Mouse (Mus musculus) lung, postnatal 0 days (tissue): ENCODE data around the gene Ap5b1. TPM values are rescaled to one million over a fixed set of nuclear protein-coding genes. Genes with fewer than 3 reads are reported as not detected.
A peak's percentile ranks its signal among the peaks of the same experiment; 100 is the strongest.

Experiments used
- ATAC-seq: fragments of 200-750 bp; cut with Nextera tagmentation; 2 replicates; pipeline ENCODE4 v1.8.0; 2017; ENCODE audit warnings: moderate library complexity
- DNase-seq: peaks from one replicate; pipeline ENCODE4 v3.0.0-alpha.2; 2016; ENCODE audit warnings: low spot score
- H3K27ac ChIP-seq: fragments of 300-500 bp; sonication (generic); 2 replicates; pipeline ENCODE4 v1.5.1; 2014; ENCODE audit warnings: antibody characterized with exemption, mild to moderate bottlenecking, low read length, mixed read lengths
- H3K27me3 ChIP-seq: fragments of 300-500 bp; sonication (generic); replicated peaks from 2 replicates; pipeline ENCODE4 v1.6.1; 2014; ENCODE audit warnings: low read length, mixed read lengths; ENCODE audit not compliant: insufficient read depth
- H3K36me3 ChIP-seq: fragments of 300-500 bp; sonication (generic); 2 replicates; pipeline ENCODE4 v1.6.1; 2014; ENCODE audit warnings: low read length, mixed read lengths; ENCODE audit not compliant: insufficient read depth
- H3K4me1 ChIP-seq: fragments of 300-500 bp; sonication (generic); 2 replicates; pipeline ENCODE4 v1.6.1; 2014; ENCODE audit warnings: antibody characterized with exemption, low read depth, low read length, mixed read lengths; ENCODE audit not compliant: insufficient read depth
- H3K4me2 ChIP-seq: fragments of 300-500 bp; sonication (generic); replicated peaks from 2 replicates; pipeline ENCODE4 v1.6.1; 2014; ENCODE audit warnings: low read depth, mild to moderate bottlenecking, low read length, moderate library complexity, mixed read lengths
- H3K4me3 ChIP-seq: fragments of 300-500 bp; sonication (generic); 2 replicates; pipeline ENCODE4 v1.5.1; 2014; ENCODE audit warnings: low read depth, low read length
- H3K9ac ChIP-seq: fragments of 300-500 bp; sonication (generic); replicated peaks from 2 replicates; pipeline ENCODE4 v1.6.1; 2014; ENCODE audit warnings: low read depth, mild to moderate bottlenecking
- H3K9me3 ChIP-seq: fragments of 300-500 bp; sonication (generic); 2 replicates; pipeline ENCODE4 v1.6.1; 2016; ENCODE audit warnings: low read length, mixed read lengths
- CTCF ChIP-seq: IDR thresholded peaks from 2 replicates; pipeline ENCODE4 v1.5.1; 2016; ENCODE audit warnings: antibody characterized with exemption, mild to moderate bottlenecking
- EP300 ChIP-seq: IDR thresholded peaks from 2 replicates; pipeline ENCODE4 v1.6.1; 2016; ENCODE audit warnings: antibody characterized with exemption, mild to moderate bottlenecking, control low read depth
- WGBS: fragments of 180-500 bp; shearing (Covaris S2); extraction: QIAGEN DNeasy Blood & Tissue Kit; methylation state at CpG from one replicate; pipeline ENCODE4 v1.1.7; 2014; 5-methylcytosine and 5-hydroxymethylcytosine counted together
- polyA plus RNA-seq: library from polyadenylated mRNA; unstranded; fragments of >200 nt; fragmentation: Nextera tagmentation; extraction: Ambion mirVana; gene quantifications from 2 replicates; pipeline ENCODE4 v1.2.1, GENCODE M21; 2015

Ap5b1 gene
- polyA plus RNA-seq, 1 experiment from 2014 or later, result 4.3 TPM

GRCm38 (mm10) chr19:5612762-5613411 lies 45.1 kb downstream of the Ap5b1 start:
- no peak for ATAC-seq
- Histone ChIP-seq H3K4me1 (peaks cover 15% of the 10 kb centered on the region; the same call in 1 of the 2 replicates), H3K4me2 (no peak overlapping the region), H3K27ac (no peak overlapping the region), H3K27me3 (no peaks in the 10 kb centered on the region), H3K9ac (no peak overlapping the region), H3K36me3 (0 out of 2 replicates have a peak, but pooled peaks cover 8% of the 10 kb centered on the region), H3K9me3 (no peaks in the 10 kb centered on the region), H3K4me3 (no peak overlapping the region)
- WGBS, result 50% methylated on average over 3 of the region's 3 CpGs
- TF ChIP-seq CTCF (no peak), EP300 (no peak)
- DNase-seq, result no peak

- no peaks in the 10 kb centered on the region for H3K9me3 ChIP-seq
- no peak overlapping the region for H3K4me3 ChIP-seq
- no peaks in the 10 kb centered on the region for H3K27me3 ChIP-seq
- no peaks in the 10 kb centered on the region for H3K36me3 ChIP-seq
- peak; percentile 78 for ATAC-seq
- DNase-seq, result peak; percentile 92
- 29% methylated on average over 2 of the region's 2 CpGs for WGBS
- peak overlapping the region; percentile 62; the same call in 1 of the 2 replicates for H3K27ac ChIP-seq
- no peak overlapping the region for H3K9ac ChIP-seq
- TF ChIP-seq CTCF (no peak), EP300 (peak; percentile 87)
- H3K4me1 ChIP-seq, result peaks cover 9% of the 10 kb centered on the region; the same call in 1 of the 2 replicates
- no peak overlapping the region for H3K4me2 ChIP-seq
These were observed 47.1 kb downstream of the Ap5b1 start for GRCm38 (mm10) chr19:5614953-5615352.

DNA sequence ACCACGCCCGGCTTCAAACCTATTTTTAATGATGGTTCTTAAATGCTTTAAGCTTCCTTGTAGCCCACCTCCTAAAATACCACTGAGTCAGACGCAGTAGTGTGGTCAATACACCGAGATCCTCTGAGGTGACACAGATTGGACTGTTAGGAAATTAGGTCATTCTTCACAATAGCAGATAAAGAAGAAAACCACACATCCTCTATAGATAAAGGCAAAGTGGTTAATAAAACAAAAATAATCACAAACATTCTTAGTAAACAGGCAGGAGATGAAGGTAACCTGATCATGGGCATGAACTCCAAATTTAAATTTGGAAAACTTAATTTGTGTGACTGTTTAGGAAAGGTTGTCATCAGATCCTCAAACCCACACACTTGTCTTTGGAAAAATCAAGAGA lies 52.2 kb downstream of the Ap5b1 start:
- TF ChIP-seq CTCF, result no peak
- no peak for TF ChIP-seq EP300
- H3K36me3 ChIP-seq, result no peaks in the 10 kb centered on the region
- no peak overlapping the region for H3K4me2 ChIP-seq
- whole genome bisulfite sequencing, result 80% methylated on average over 4 of the region's 4 CpGs
- H3K9me3 ChIP-seq, result no peaks in the 10 kb centered on the region
- no peak for ATAC-seq
- no peaks in the 10 kb centered on the region for H3K27me3 ChIP-seq
- no peak overlapping the region for H3K27ac ChIP-seq
- H3K4me3 ChIP-seq, result no peak overlapping the region
- H3K4me1 ChIP-seq, result peaks cover 9% of the 10 kb centered on the region; the same call in 1 of the 2 replicates
- H3K9ac ChIP-seq, result no peak overlapping the region
- DNase-seq, result no peak

Other genes with a start within 250 kb of the Ap5b1 start
- gene Catsper1, start 232.3 kb upstream of the Ap5b1 start, polyA plus RNA-seq, result not detected in 2 replicates
- 0.65 and 1.4 TPM in 2 replicates for gene Cst6, start 218.5 kb upstream of the Ap5b1 start, polyA plus RNA-seq
- gene Eif1ad, start 201.3 kb upstream of the Ap5b1 start, polyA plus RNA-seq, result 21.5 and 25.4 TPM in 2 replicates
- gene Banf1, start 200.9 kb upstream of the Ap5b1 start, polyA plus RNA-seq, result 182 and 191 TPM in 2 replicates
- gene Sart1, start 179.3 kb upstream of the Ap5b1 start, polyA plus RNA-seq, result 35.2 and 43.5 TPM in 2 replicates
- 1.1 TPM in 2 replicates for gene Tsga10ip, start 165.5 kb upstream of the Ap5b1 start, polyA plus RNA-seq
- gene Drap1, start 143.0 kb upstream of the Ap5b1 start, polyA plus RNA-seq, result 352 and 379 TPM in 2 replicates
- 61.7 and 63.6 TPM in 2 replicates for gene AI837181, start 142.9 kb upstream of the Ap5b1 start, polyA plus RNA-seq
- 0.31 TPM in 1 of 2 replicates, not detected in the other for gene Fosl1, start 120.5 kb upstream of the Ap5b1 start, polyA plus RNA-seq
- gene Ccdc85b, start 110.1 kb upstream of the Ap5b1 start, polyA plus RNA-seq, result 14.4 and 18.0 TPM in 2 replicates
- gene Fibp, start 107.4 kb upstream of the Ap5b1 start, polyA plus RNA-seq, result 133 and 135 TPM in 2 replicates
- gene Ctsw, start 99.5 kb upstream of the Ap5b1 start, polyA plus RNA-seq, result 2.6 and 2.8 TPM in 2 replicates
- gene Efemp2, start 94.1 kb upstream of the Ap5b1 start, polyA plus RNA-seq, result 91.8 and 96.1 TPM in 2 replicates
- 46.7 and 50.2 TPM in 2 replicates for gene Mus81, start 79.6 kb upstream of the Ap5b1 start, polyA plus RNA-seq
- 1,591 and 1,653 TPM in 2 replicates for gene Cfl1, start 77.6 kb upstream of the Ap5b1 start, polyA plus RNA-seq
- gene 1700020D05Rik, start 64.2 kb upstream of the Ap5b1 start, polyA plus RNA-seq, result not detected in 2 replicates
- gene Snx32, start 57.5 kb upstream of the Ap5b1 start, polyA plus RNA-seq, result 3.6 and 3.7 TPM in 2 replicates
- gene Ovol1, start 7.4 kb upstream of the Ap5b1 start, polyA plus RNA-seq, result 2.1 and 2.2 TPM in 2 replicates
- 59.6 and 68.5 TPM in 2 replicates for gene Rnaseh2c, start 33.8 kb downstream of the Ap5b1 start, polyA plus RNA-seq
- 51.1 and 51.9 TPM in 2 replicates for gene Kat5, start 42.2 kb downstream of the Ap5b1 start, polyA plus RNA-seq
- gene Rela, start 69.5 kb downstream of the Ap5b1 start, polyA plus RNA-seq, result 50.1 and 51.5 TPM in 2 replicates
- 32.6 and 38.2 TPM in 2 replicates for gene Sipa1, start 95.7 kb downstream of the Ap5b1 start, polyA plus RNA-seq
- 36.8 and 36.9 TPM in 2 replicates for gene Map3k11, start 120.7 kb downstream of the Ap5b1 start, polyA plus RNA-seq
- gene Pcnx3, start 120.9 kb downstream of the Ap5b1 start, polyA plus RNA-seq, result 11.3 and 12.9 TPM in 2 replicates
- 0.87 and 1.3 TPM in 2 replicates for gene Kcnk7, start 136.3 kb downstream of the Ap5b1 start, polyA plus RNA-seq
- gene Ehbp1l1, start 158.3 kb downstream of the Ap5b1 start, polyA plus RNA-seq, result 19.3 and 21.6 TPM in 2 replicates
- 120 and 126 TPM in 2 replicates for gene Fam89b, start 161.6 kb downstream of the Ap5b1 start, polyA plus RNA-seq
- 51.9 and 59.6 TPM in 2 replicates for gene Ltbp3, start 172.9 kb downstream of the Ap5b1 start, polyA plus RNA-seq
- gene Scyl1, start 203.4 kb downstream of the Ap5b1 start, polyA plus RNA-seq, result 64.6 TPM in 2 replicates